Mouse (Mus musculus): ENCODE data around the gene Cyp2w1.

- TF ChIP-seq CTCF (conservative IDR thresholded peaks at IDR 0.05; ENCODE audit: low read length) (no peak), POU5F1 (IDR thresholded peaks at IDR 0.05; ENCODE audit: borderline replicate concordance, low read length) (no peak), NANOG (IDR thresholded peaks at IDR 0.05; ENCODE audit: borderline replicate concordance, low read length) (no peak)
These were observed 25.3 kb downstream of the Cyp2w1 start, which contains the start of gene Gpr146 for GRCm38 (mm10) chr5:139377468-139378270.
